In the genomic region with DNA sequence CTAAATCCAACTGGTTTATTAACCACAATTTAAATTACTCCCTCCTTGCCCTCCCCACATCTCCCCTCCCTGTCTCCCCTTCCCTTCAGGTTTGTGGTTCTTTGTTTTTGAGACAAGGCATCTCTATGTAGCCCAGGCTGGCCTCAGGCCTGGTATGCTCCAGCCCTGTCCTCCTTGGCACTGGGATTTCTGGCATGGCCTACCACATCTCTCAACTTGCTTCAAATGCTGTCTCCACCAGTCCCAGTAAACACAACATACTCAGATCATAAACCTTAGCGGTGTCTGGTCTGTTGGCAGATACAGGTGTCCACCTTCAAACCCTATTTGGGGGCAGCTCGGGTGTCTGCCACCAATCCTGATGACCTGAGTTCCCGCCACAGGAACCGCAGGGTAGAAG, we compare ENCODE assay signal across 14 mouse cellular contexts. TPM values are rescaled to one million over a fixed set of nuclear protein-coding genes. Genes with fewer than 3 reads are reported as not detected.
A peak's percentile ranks its signal among the peaks of the same experiment; 100 is the strongest.
DNase-seq lines count a peak whose midpoint lies in the region; ATAC-seq and TF ChIP-seq lines count a peak whose summit lies in the region.
"Had no signal": no experiment of that assay in that cellular context is flagged by ENCODE, and none has a peak within 500 bp of the region (broad histone marks: within the 10 kb centered on the region; RNA-seq: fewer than 3 reads in every experiment).

No protein-coding gene starts in this region.

- DNase-seq in heart, postnatal 4 days = peak; percentile 7
- DNase-seq in heart, adult 9 months (ENCODE audit: low spot score in 2 of 2) = no peak
- DNase-seq in lung, embryonic 14.5 days = no peak
- no peak for DNase-seq in lung, postnatal 25 days (ENCODE audit: low spot score)
- DNase-seq in limb, embryonic 10.5 days (ENCODE audit: low spot score) = no peak
- no peak for DNase-seq in left cerebral cortex, postnatal 14 days (ENCODE audit: low spot score in 2 of 2)
- DNase-seq: spleen, adult 18-20 months had no signal

- no peak for TF ChIP-seq CTCF in lung, embryonic 14.5 days (IDR thresholded peaks at IDR 0.05; ENCODE audit: low read depth)

- H3K27me3 ChIP-seq in lung, embryonic 14.5 days (ENCODE audit: insufficient read depth, low read length) = no peaks in the 10 kb centered on the region
- H3K27me3 ChIP-seq in limb, embryonic 10.5 days (ENCODE audit: low read depth, poor library complexity, severe bottlenecking) = no peaks in the 10 kb centered on the region
- no peaks in the 10 kb centered on the region for H3K27me3 ChIP-seq in stomach, embryonic 14.5 days (ENCODE audit: control insufficient read depth, insufficient read depth, low read length)
- H3K27me3 ChIP-seq: CH12.LX; forebrain, embryonic 15.5 days; hindbrain, embryonic 12.5 days had no signal

- no peak overlapping the region for H3K4me3 ChIP-seq in lung, embryonic 14.5 days (ENCODE audit: low read depth, low read length)
- H3K4me3 ChIP-seq in limb, embryonic 10.5 days = no peak overlapping the region
- no peak overlapping the region for H3K4me3 ChIP-seq in stomach, embryonic 14.5 days (ENCODE audit: low read depth, low read length)
- H3K4me3 ChIP-seq: forebrain, embryonic 15.5 days; hindbrain, embryonic 12.5 days; left cerebral cortex, adult 2 months; midbrain, embryonic 12.5 days had no signal

- H3K9ac ChIP-seq in lung, embryonic 14.5 days = no peak overlapping the region
- H3K9ac ChIP-seq in stomach, embryonic 14.5 days (replicated peaks; ENCODE audit: low read depth, low read length) = no peak overlapping the region
- H3K9ac ChIP-seq: forebrain, embryonic 15.5 days; hindbrain, embryonic 12.5 days; liver, embryonic 14.5 days; midbrain, embryonic 12.5 days had no signal

- H3K27ac ChIP-seq in lung, embryonic 14.5 days (ENCODE audit: low read depth) = peak overlapping the region; percentile 61
- H3K27ac ChIP-seq in limb, embryonic 10.5 days = 0 out of 2 replicates have a peak overlapping the region, but pooled peaks have one; percentile 26
- peak overlapping the region; percentile 28; the same call in 1 of the 2 replicates for H3K27ac ChIP-seq in stomach, embryonic 14.5 days (ENCODE audit: low read length)
- H3K27ac ChIP-seq: forebrain, embryonic 15.5 days; hindbrain, embryonic 12.5 days; left cerebral cortex, adult 2 months; liver, embryonic 14.5 days; midbrain, embryonic 12.5 days had no signal

- no peaks in the 10 kb centered on the region for H3K9me3 ChIP-seq in lung, embryonic 14.5 days (ENCODE audit: low read depth, low read length)
- H3K9me3 ChIP-seq in limb, embryonic 10.5 days (replicated peaks) = no peaks in the 10 kb centered on the region
- no peaks in the 10 kb centered on the region for H3K9me3 ChIP-seq in stomach, embryonic 14.5 days (ENCODE audit: control insufficient read depth, low read depth, low read length)
- H3K9me3 ChIP-seq: forebrain, embryonic 15.5 days; hindbrain, embryonic 12.5 days; midbrain, embryonic 12.5 days had no signal

- 53% methylated on average over 4 of the region's 4 CpGs for WGBS in lung, embryonic 14.5 days
- WGBS in limb, embryonic 10.5 days = 82% methylated on average over 4 of the region's 4 CpGs
- 50% methylated on average over 4 of the region's 4 CpGs for WGBS in stomach, embryonic 14.5 days

- no peak for ATAC-seq in lung, embryonic 14.5 days (ENCODE audit: insufficient read depth)
- no peak for ATAC-seq in stomach, embryonic 14.5 days (ENCODE audit: insufficient number of reproducible peaks, insufficient read depth, low FRiP score, low read depth)
- ATAC-seq: forebrain, embryonic 15.5 days had no signal

- intact Hi-C loops in left cerebral cortex, postnatal 14 days (cut with DNase I) = no loop called here

- H3K4me2 ChIP-seq in lung, embryonic 14.5 days = peak overlapping the region; percentile 41
- no peak overlapping the region for H3K4me2 ChIP-seq in stomach, embryonic 14.5 days (replicated peaks; ENCODE audit: low read depth, low read length)
- H3K4me2 ChIP-seq: forebrain, embryonic 15.5 days; hindbrain, embryonic 12.5 days; midbrain, embryonic 12.5 days had no signal

- H3K36me3 ChIP-seq in lung, embryonic 14.5 days (ENCODE audit: insufficient read depth) = no peaks in the 10 kb centered on the region
- H3K36me3 ChIP-seq in limb, embryonic 10.5 days = no peaks in the 10 kb centered on the region
- H3K36me3 ChIP-seq in stomach, embryonic 14.5 days (ENCODE audit: control insufficient read depth, insufficient read depth, low read length) = no peaks in the 10 kb centered on the region
- H3K36me3 ChIP-seq: forebrain, embryonic 15.5 days; hindbrain, embryonic 12.5 days; midbrain, embryonic 12.5 days had no signal

- peaks cover 63% of the 10 kb centered on the region for H3K4me1 ChIP-seq in lung, embryonic 14.5 days (ENCODE audit: insufficient read depth)
- H3K4me1 ChIP-seq in limb, embryonic 10.5 days = peaks cover 57% of the 10 kb centered on the region
- peaks cover 40% of the 10 kb centered on the region for H3K4me1 ChIP-seq in stomach, embryonic 14.5 days (ENCODE audit: control insufficient read depth, insufficient read depth, low read length)

RNA-seq across cellular contexts. Expression of gene H6pd, which starts 5.2 kb away (rescaled TPM):
- total RNA-seq in heart, postnatal 4 days (2021) = 10 to 100 TPM; 34.1 to 35.2 TPM
- 20.4 and 22.0 TPM in 2 replicates for polyA plus RNA-seq in lung, embryonic 14.5 days (2014; fragmentation: Nextera tagmentation; extraction: Ambion mirVana)
- 4.5 and 5.6 TPM in 2 replicates for polyA plus RNA-seq in limb, embryonic 10.5 days (2016; fragmentation: Nextera tagmentation; extraction: Ambion mirVana)
- polyA plus RNA-seq in stomach, embryonic 14.5 days (2014; fragmentation: Nextera tagmentation; extraction: Ambion mirVana) = 8.8 and 10.2 TPM in 2 replicates
- total RNA-seq in left cerebral cortex, postnatal 14 days (2021) = 10 to 100 TPM; 11.4 to 14.2 TPM

RNA-seq across cellular contexts. Expression of gene Spsb1, which starts 48.8 kb away (rescaled TPM):
- total RNA-seq in heart, postnatal 4 days (2021) = 10 to 100 TPM; 26.2 to 26.7 TPM
- 17.0 and 17.1 TPM in 2 replicates for polyA plus RNA-seq in lung, embryonic 14.5 days (2014; fragmentation: Nextera tagmentation; extraction: Ambion mirVana)
- polyA plus RNA-seq in limb, embryonic 10.5 days (2016; fragmentation: Nextera tagmentation; extraction: Ambion mirVana) = 13.7 and 18.8 TPM in 2 replicates
- polyA plus RNA-seq in stomach, embryonic 14.5 days (2014; fragmentation: Nextera tagmentation; extraction: Ambion mirVana) = 15.9 and 19.2 TPM in 2 replicates
- total RNA-seq in left cerebral cortex, postnatal 14 days (2021) = 10 to 100 TPM; 17.7 to 19.6 TPM
